Mouse (Mus musculus): ENCODE measurements around the gene Stk38l.
"Not testable (repeated sequence)": the region's sequence is repeated elsewhere in the genome, so short reads cannot be mapped to it uniquely, and the experiment has no call there.

Stk38l gene

GRCm38 (mm10) chr6:146733554-146733953 lies 8.8 kb downstream of the Stk38l start:
- no peak for DNase-seq (ENCODE audit: low spot score)

- no peak for DNase-seq (ENCODE audit: low spot score)
Measured at GRCm38 (mm10) chr6:146738889-146739288, 14.1 kb downstream of the Stk38l start.

GRCm38 (mm10) chr6:146740724-146741123 lies 15.9 kb downstream of the Stk38l start:
- no peak for DNase-seq (ENCODE audit: low spot score)

GRCm38 (mm10) chr6:146741986-146742635 lies 17.3 kb downstream of the Stk38l start:
- DNase-seq (ENCODE audit: low spot score), result no peak

DNA sequence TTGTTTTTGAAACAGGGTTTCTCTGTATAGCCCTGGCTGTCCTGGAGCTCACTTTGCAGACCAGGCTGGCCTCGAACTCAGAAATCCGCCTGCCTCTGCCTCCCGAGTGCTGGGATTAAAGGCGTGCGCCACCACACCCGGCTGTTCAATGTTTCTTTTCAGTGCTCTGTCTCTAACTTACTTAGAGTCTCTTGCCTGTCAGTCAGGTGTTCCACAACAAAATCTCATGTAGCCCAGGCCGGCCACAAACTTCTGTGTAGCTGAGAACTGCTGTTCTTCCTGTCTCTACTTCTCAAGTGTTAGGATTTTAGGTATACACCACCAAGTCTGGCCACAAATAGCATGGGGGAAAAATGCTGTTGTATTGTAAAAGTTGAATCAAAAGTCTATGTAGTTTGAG lies 19.5 kb downstream of the Stk38l start:
- DNase-seq (ENCODE audit: low spot score), result not testable (repeated sequence)

- DNase-seq (ENCODE audit: low spot score), result no peak
Measured at GRCm38 (mm10) chr6:146745180-146745579, 20.4 kb downstream of the Stk38l start.

DNA sequence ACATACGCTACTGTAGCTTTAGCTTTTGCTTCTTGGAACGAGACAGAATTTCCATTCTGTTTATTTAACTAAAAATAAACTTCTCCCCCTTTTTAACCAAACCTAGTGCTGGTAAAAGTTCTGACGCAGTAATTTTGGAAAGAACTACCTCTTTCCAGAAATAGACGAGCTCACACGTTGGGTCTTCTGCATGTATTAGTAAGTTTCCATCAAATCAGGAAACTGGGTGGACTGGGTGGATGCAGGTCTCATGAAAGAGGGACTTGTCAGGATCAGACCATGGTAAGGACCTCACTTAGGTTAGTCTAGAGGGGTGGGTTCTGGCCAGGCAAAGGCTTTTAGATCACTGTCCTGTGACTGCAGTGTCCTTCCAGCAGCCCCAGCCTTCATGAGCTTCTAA lies 21.8 kb downstream of the Stk38l start:
- no peak for DNase-seq (ENCODE audit: low spot score)

GRCm38 (mm10) chr6:146747057-146747456 lies 22.3 kb downstream of the Stk38l start:
- no peak for DNase-seq (ENCODE audit: low spot score)

DNA sequence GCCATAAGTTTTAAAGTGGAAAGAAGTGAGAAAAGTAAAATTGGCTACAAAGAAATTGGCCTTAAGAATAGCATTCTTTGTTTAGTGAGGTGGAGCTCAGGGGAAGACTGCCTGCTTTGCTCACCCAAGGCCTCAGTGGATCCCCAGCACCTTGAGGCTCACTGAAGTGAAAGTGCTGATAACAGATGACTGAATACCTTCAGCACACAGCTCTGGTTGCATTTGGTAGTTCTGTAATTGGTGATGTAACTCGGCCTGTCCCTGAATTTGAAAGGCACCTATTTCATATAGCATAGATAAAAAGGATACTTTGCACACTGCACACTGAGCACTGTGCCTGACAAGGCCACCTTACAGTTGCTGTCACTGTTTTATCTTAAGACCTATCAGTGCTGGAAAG lies 23.5 kb downstream of the Stk38l start:
- no peak for DNase-seq (ENCODE audit: low spot score)

GRCm38 (mm10) chr6:146751671-146752070 lies 26.9 kb downstream of the Stk38l start:
- no peak for DNase-seq (ENCODE audit: low spot score)

DNA sequence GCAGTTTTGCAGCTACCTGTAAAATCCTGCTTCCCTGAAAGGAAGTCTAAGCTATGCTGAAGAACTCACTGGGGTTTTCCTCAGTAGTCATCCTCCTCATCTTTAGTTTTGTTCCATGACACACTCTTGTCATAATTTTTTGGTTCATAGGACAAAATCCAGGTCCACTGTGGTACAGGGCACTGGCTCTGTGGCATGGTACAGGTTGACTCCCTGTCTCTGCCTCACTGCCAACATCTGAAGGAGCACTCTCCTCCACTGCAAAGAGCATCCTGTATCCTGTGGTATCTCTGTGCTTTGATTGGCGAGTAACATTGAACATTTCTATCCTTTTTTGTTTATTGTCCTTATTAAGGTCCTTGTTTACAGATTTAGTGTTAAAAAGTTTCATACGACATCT lies 27.4 kb downstream of the Stk38l start:
- no peak for DNase-seq (ENCODE audit: low spot score)

DNA sequence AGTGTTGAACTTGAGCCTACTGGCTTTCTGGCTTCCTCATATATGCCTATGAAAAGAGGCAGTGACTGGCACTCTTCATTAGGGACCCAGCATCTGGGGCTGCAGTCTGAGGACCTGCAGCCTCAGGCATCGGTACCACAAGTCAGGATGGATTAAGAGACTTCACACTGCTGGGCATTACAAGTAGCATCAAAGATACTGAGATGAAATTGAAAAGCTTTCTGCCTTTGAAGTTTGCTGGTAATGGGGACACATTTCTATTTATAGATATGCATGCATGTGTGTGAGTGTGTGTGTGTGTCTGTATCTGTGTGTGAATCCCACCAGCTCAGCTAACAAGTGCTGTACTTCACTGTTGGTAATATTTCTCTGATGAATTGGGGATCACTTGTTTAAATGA lies 27.8 kb downstream of the Stk38l start:
- DNase-seq (ENCODE audit: low spot score), result no peak

DNA sequence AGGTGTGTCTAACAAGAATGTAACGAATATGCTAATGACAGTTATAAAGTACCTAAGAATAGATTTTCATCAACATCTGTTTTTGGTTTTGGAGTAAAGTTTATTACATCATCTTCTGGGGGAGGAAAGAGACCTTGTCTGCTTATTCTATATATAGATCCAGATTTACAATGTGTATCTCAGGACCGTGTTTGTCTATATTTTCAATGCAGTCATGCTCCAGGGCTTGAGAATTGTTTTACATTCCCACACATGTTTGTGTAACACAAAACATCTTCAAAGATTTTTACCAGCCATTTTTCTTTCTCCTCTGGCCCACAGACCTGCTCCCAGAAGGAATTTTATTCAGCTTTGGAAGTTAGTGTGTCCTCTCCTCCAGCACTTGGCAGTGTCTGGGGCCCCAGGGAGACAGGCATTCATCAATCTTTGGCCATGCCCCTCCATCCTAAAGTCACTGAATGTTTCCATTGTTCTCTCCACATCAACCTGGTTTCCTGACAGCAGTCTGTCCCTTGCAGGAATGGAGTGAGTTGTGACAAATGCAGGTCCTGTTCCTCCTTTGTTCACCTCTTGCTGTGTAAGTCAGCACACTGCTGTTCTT lies 28.9 kb downstream of the Stk38l start:
- no peak for DNase-seq (ENCODE audit: low spot score)

DNA sequence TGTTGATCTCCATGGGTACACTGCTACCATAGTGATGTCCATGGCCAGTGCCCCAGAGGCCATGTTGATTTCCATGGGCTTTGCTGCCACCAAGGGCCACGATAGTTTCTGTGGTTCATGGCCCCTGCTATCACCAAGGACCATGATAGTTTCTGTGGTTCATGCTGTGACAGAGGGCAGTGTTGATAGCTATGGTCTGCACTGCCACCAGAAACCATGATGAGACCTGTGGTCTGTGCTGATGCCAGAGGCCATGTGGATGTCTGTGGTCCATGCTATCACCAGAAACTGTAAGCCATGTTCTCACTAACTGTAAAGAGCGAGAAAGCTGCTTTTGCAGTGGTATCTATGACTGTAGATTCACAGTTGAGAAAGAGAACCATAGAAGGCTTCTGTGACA lies 30.3 kb downstream of the Stk38l start:
- DNase-seq (ENCODE audit: low spot score), result no peak

DNA sequence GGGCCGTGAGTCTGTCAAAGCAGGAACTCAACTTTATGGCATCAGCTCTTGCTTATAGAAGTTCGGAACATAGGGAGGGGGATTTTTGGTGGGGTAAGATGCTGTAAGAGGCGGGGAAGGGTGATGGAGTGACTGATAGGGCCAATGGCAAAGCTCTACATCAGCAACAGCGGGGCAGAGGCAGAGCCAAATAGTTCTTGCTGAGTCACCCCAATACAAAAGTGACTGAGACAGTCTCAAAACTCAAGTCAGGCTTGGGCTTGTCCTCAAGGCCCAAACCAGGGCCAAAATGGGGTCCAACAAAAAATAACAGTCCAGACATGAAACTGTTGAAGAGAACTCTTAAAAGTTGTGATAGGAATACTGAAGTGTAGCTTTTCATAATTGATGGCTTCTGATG lies 30.9 kb downstream of the Stk38l start:
- no peak for DNase-seq (ENCODE audit: low spot score)

DNA sequence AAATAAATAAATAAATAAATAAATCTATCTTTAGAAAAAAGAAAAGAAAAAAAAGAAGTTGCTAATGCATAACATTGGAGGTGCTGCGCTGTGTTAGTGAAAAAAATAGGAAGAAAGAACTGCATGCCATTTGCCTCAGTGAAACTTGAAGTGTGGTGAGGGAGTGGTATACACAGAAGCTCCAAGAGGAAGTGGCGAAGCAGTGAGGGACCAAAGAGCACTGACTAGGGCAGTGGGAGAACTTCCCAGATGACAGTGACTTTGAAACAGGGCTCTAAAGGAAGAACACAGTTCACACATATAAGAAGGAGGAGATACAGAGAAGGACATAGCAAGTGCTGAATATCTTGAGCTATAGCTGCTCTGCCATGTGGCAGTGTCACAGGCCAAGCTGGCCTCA lies 34.2 kb downstream of the Stk38l start:
- DNase-seq (ENCODE audit: low spot score), result no peak

GRCm38 (mm10) chr6:146760022-146760421 lies 35.2 kb downstream of the Stk38l start:
- no peak for DNase-seq (ENCODE audit: low spot score)

DNA sequence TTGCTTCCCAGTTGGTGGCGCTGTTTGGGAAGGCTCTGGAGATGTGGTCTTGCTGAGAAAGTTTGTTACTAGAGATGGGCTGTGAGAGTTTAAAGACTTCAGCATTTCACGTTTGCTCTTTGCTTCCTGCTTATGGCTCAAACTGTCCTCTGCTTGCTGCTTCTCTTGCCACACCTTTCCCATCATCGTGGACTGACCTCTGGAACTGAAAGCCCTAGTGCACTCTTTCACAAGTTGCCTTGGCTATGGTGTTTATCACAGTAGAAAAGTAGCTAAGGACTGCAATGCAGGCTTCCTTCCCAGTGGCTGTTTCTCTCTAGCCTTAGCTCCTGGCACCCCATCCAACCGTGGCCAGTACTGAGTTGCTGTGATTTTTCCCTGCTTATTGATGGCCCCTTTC lies 35.9 kb downstream of the Stk38l start:
- DNase-seq (ENCODE audit: low spot score), result no peak

DNA sequence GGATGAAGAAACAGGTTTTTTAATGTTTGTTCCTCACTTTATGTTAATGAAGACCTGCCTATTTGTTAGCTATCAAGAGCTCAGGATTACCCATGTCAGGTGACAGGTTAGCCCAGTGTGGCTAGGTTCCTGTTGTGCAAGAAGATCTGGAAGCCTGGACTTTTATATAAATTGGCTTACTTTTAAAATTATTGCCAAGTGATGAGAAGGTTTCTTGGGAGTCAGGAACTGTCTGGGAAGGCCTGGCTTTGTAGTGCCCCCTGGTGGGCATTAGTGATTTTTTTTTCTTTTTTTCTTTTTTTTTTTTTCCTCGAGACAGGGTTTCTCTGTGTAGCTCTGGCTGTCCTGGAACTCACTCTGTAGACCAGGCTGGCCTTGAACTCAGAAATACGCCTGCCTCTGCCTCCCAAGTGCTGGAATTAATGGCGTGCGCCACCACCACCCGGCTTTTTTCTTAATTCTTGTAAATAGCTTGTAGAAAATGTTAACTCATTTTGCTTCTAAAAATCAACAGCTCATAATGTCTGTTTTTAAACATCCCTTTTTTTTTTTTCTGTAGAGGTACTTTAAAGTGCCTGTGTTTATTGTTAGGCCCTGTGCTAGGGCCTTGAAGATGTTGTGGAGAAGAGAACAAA lies 37.6 kb downstream of the Stk38l start:
- no peak for DNase-seq (ENCODE audit: low spot score)

DNA sequence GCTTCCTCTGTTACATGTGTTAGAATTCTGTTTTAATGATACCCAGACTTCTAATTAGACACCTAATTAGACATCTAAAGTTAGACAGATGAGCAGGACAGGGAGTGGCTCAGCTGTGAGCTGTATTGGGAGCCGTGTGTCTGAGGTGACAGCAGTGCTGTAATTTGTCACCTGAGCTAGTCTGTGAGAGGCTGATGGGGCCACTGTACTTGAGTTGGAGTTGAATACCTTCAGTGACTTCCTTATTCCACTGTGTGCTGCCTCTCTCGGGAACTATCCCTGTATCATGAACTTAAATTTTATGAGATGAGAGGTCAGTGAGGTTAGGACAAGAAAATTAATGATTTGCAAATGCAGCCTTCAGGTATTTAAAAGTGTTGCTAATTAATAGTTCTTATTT lies 39.8 kb downstream of the Stk38l start:
- no peak for DNase-seq (ENCODE audit: low spot score)

DNA sequence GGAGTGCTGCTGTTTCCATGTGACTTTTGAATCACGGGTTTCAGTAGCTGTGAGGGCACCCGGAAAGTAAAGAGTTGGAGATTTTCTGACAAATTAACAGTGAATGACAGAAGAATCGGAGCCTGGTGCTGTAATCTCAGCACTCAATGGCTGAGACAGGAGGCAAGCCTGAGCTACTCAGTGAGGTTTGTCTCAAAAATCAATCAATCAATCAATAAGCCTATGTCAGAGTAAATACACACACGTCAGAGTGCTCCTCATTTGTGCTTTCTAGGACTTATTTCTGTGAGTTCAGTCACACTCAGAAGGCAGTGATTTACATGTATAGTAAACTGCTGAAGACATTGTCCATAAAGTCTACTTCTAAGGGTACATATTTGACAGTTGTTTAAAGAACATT lies 40.5 kb downstream of the Stk38l start:
- DNase-seq (ENCODE audit: low spot score), result no peak

GRCm38 (mm10) chr6:146768813-146769404 lies 44.1 kb downstream of the Stk38l start:
- no peak for DNase-seq (ENCODE audit: low spot score)

GRCm38 (mm10) chr6:146770005-146770745 lies 45.4 kb downstream of the Stk38l start:
- DNase-seq (ENCODE audit: low spot score), result no peak
